Mouse (Mus musculus) G1E-ER4 (cell line): ENCODE results near the gene Nkx6-2. TPM values are rescaled to one million over a fixed set of nuclear protein-coding genes. Genes with fewer than 3 reads are reported as not detected.

Experiments used
- GATA1 ChIP-seq: IDR thresholded peaks from one replicate; pipeline ENCODE4 v1.8.0; 2012; ENCODE audit warnings: low read length, inconsistent platforms
- polyA plus RNA-seq: library from polyadenylated mRNA; stranded (reverse); fragments of >175 nt; gene quantifications from 2 replicates; pipeline ENCODE4 v1.2.3, GENCODE M21; 2012

The Nkx6-2 gene
- polyA plus RNA-seq, 1 experiment = not detected

DNA sequence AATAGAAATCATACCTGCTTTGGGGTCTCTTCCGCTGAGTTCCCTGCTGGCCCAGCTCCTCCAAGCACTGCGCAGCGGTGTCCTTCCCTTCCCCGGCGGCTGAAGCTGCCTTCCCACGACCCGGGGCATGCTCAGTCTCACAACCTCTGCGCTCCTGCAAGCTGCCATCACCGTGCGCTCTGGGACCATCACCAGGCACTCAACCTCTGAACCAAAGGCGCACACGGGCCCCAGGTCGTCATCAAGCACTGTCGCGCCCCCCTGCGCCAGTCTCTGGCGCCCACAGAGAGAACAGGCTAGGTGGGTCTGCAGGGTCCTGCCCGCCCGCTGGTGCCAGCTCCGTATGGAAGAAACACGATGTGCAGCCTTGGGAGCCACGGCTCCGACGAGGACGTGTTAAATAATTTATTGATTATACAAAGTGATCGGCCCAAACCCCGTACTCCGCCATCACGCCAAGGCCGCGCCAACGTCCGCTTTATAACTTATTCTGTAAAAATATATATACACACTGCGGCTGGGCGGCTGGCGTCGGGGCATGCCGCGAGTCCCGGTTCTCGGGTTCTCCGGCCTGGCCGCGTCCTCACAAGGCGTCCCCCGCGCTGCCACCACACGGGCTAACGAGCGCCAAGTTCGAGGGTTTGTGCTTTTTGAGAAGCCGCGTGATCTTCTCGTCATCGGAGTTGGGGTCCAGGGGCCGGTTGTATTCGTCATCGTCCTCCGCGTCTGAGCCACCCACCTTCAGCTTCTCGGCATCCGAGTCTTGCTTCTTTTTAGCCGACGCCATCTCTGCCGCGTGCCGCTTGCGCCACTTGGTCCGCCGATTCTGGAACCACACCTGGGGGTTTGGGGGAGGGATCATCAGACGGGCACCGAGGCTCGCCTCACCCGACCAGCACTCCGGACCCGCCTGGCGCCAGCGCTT, 1.5 kb downstream of the Nkx6-2 start:
- TF ChIP-seq GATA1 = no peak

DNA sequence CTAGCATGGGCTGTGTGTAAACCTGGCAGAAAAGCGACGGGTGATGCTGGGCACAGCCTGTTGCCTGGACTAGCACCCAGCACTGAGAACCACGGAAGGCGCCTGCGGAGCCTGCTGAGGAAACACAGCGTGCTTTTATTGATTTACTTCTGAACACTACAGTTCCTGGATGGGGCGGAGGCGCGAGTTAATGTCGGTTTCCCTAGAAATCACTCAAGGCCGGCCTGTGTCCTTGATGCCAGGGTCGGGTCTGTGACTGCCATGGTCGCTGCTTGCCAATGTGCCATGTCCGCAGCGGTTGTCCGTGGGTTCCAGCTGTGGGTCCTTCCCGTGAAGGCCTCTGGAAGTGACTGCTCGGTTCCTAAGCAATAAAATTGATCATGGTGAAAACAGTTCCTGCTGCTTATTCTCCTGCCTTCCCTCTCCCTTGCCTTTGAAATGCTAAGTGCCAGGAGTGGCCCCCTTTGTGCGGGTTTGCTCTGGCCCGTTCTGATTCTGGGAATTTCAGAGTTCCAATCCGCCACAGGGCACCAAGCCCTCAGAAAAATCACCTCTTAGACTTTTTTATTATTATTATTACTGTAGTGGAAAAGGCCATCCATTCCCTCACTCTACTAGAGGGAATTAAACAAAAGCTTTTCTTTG, 3.2 kb downstream of the Nkx6-2 start:
- TF ChIP-seq GATA1 = no peak

GRCm38 (mm10) chr7:139576064-139576686, 6.4 kb downstream of the Nkx6-2 start:
- no peak for TF ChIP-seq GATA1

GRCm38 (mm10) chr7:139572665-139573064, 9.9 kb downstream of the Nkx6-2 start:
- TF ChIP-seq GATA1 = no peak

GRCm38 (mm10) chr7:139570788-139571187, 11.8 kb downstream of the Nkx6-2 start:
- TF ChIP-seq GATA1 = no peak

- TF ChIP-seq GATA1 = no peak
These were observed 16.1 kb downstream of the Nkx6-2 start for GRCm38 (mm10) chr7:139566533-139566932.

GRCm38 (mm10) chr7:139565998-139566397, 16.6 kb downstream of the Nkx6-2 start:
- TF ChIP-seq GATA1 = no peak

DNA sequence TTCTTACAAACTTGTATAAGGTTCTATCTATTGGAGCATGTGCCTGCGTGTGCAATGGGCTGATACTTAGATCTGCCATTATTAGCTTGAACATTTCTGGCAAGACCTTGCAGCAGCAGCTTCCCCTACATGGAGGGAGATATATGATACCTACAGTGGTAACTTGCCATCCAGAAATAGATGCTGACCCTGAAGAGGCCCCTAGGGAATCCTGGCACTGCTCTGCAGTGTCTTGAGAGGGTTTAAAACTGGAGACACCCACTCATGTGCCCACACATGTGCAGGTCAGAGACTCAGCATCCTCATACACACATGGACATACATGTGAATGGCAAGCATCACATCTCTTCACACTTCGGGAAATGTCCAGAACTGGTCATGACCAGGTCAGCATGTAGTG, 18.4 kb downstream of the Nkx6-2 start:
- TF ChIP-seq GATA1 = no peak

DNA sequence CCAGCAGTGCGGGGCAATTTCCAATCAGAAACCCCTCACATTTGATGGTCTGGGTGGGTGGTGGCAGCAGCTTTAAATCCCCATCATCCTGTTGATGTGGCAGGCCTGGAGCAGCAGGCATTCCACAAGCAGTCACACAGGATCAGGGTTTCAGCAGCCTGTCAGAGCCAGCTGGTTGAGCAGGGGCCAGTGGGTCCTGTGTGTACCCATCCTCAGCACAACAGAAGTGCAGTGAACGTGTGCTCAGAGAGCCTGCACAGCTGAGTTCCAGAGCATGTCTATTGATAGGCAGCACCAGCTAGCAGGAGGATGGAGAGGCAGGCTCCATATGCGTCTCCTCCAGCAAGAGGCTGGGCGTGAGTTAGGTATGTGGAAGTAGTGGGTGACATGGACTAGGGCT, 19.2 kb downstream of the Nkx6-2 start:
- no peak for TF ChIP-seq GATA1

GRCm38 (mm10) chr7:139559659-139560058, 22.9 kb downstream of the Nkx6-2 start:
- TF ChIP-seq GATA1 = no peak

GRCm38 (mm10) chr7:139556746-139557526, 25.7 kb downstream of the Nkx6-2 start:
- no peak for TF ChIP-seq GATA1

- no peak for TF ChIP-seq GATA1
These were observed 26.3 kb downstream of the Nkx6-2 start for GRCm38 (mm10) chr7:139556331-139556730.

DNA sequence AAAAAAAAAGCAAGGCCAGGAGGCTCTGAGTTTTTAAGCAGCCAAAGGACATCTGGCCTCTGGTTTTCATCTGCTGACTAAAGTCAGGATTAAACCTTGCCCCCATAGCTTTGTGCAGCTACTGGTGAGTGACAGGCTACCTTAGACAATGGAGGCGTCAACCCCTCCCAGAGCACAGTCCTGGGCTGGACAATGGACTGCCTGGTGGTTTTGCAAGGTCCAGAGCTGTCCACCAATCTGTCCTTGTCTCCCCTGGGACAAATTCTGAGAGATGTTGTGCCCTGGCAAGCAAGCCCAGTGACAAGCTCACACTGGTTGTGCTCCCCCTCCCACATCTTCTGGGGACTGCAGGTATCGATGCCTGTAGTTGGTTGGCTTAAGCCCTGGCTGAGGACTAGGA, 31.1 kb downstream of the Nkx6-2 start:
- no peak for TF ChIP-seq GATA1

DNA sequence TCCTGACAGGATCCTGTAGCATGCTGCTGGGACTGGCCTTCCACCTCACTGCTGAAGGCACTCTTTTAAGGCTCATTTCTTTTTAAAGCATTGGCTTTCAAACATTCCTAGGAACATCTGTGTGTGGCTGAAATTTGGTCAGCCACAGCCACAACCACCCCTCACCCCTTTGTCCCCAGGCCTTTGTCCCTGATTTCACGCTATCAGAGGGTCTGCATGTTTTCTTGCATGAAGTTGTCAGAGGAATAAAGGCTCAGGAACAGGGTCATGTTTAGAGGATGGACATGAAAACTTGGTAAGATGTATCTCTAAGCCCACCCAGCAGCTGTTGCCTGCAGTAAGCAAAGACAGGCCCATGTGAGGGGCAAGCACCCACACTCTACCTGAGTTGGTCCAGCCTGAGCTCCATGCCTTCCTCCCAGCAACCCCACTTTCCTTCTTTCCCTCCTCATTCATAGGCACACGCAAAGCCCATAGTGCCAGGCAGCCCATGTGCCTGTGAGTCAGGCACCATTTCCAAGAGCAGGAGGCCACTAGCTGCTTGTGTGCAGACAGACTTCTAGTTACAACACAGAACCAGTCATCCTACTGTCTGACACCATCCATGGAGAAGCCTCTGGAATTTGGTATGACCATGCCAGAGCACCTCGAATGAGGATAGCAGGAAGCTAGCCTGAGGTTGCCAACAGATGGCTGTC, 32.4 kb downstream of the Nkx6-2 start:
- TF ChIP-seq GATA1 = no peak

DNA sequence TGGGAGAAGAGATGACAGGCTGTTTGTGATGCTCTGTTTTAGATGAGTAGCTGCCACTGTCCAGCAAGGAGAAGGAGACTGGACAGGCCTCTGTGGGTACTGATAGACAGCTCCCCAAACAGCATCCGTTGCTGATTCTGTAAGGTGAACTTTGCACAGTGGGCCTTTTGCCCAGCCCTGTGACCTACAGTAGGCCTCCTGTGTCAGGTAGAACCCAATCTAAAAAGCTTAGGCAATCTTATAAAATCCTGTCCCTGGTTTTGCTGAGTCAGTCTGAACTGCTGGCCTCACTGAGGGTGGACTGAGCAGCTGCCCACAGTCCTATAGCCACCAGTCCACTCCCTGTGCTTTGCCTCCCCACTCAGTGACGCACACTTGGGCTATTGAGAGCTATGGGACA, 35.3 kb downstream of the Nkx6-2 start:
- no peak for TF ChIP-seq GATA1
